Mouse (Mus musculus): ENCODE data around the gene Hsf2bp.

Hsf2bp gene

DNA sequence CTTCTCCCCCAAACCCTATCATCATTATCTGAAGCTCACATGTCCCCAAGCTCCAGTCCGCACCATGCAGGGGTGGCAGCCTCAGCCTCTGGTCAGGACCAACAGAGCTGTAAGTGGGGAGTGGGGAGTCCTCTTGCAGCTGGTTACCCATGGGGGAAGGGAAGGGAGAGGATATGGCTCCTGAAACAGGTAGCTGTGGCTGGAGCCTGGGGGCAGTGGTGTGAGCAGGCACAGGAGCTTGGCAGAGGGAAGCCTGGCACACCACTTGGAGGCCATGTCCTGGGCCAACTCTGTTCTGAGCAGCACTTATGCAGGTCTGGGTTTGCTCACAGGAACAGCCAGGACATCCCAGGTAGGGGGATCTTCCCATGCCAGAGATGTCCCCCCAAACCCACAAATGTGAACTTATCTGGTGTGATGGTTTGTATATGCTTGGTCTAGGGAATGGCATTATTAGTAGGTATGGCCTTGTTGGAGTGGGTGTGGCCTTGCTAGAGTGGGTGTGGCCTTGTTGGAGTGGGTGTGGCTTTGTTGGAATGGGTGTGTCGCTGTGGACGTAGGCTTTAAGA lies 133.4 kb downstream of the Hsf2bp start:
- peak in 1 of 2 experiments; percentile 49 for DNase-seq

DNA sequence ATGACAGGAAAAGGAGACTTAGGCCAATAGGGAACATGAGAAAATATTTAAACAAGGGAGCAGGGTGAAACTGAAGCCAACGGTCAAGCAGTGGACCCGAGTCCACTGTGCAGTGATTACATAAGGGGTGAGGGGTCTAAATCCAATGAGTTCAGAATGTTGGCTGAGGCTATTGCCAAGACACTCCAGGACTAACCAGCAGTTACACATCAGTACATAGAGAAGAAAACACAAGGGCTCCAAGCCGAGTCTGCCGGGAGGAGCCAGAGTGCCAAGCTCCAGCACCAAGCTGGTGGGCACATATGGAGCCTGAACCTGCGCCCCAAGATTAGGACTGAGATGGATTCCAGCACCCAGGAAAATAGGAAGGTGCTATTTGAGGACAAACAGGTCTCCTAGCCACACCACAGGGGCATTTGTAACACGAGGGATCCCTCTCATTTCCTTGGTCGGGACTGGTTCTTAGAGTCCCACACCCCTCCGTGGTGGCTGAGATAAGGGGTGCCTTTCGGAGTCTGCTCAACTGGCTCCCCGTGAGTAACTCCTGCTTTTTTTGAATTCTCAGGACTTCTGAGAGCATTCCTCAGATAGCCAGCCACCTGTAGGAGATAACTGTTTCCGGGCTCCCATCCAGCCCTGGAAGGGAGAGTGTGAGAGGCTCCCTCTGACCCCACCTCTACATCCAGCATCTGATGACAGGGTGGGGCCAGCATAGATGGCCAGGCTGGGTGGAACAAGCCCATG lies 134.5 kb downstream of the Hsf2bp start:
- DNase-seq = peak; percentile 83 to 94

DNA sequence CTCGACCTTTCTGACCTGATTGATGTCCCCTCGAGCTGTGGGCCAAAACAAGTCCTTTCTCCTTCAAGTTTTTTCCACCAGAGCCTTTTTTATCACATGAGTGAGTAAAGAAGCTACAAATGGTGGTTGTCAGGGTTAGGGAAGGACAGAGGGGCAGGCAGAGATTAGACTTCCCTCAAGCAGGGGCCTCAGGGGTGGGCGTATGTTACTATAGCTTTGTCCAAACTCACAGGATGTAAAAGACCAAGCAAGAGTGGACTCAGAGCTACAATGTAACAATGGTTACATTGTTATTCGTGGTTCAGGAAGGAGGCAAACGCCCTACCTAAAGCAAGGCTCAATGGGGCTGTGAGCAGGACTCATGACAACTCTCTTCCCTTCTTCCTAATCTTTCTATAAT lies 137.2 kb downstream of the Hsf2bp start:
- no peak for DNase-seq

DNA sequence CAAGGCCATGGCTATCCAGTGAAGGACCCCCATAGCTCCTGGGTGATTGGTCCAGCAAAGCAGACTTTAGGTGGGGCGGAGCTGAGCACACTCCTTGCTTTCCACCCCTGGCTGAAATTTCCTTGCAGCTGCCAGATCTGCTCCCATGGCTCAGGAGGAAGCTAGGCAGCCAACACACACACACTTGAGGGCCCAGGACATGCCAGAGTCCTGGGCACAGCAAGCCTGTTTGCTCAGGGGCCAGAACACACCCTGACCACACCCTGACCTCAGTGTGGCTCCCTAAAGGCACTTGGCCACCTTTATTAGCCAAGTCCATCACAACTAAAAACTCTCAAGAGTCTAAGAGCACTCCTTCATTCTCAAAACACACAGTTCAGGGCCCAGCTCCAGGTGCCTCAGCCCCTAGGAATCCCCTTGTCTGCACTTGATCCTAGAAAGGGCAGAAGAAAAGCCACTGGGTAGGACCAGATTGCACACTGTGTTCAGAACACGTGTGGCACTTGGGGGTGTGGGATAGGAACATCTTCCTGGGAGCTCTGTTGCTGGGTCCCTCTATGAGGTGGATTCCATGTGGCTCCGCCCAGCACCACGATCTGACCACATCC lies 138.9 kb downstream of the Hsf2bp start:
- no peak for DNase-seq

DNA sequence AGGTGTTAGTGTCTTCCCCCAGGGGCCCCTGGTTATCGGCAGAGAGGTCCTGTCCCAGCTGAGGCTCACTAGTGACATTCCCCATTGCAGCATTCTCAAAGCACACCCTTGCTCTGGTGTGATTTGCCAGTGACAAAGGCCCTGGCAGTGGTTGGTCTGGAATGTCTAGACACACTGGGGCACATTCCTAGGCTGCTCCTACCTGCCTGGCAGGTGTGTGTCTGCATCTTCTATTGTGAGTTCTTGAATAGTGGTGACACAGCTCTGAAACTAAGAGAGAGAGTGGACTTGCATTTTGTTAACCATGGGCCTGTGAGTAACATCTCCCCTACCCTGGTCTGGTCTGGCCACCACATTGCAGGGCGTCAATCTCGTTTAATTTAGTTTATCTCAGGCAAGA lies 139.4 kb downstream of the Hsf2bp start:
- DNase-seq = no peak

DNA sequence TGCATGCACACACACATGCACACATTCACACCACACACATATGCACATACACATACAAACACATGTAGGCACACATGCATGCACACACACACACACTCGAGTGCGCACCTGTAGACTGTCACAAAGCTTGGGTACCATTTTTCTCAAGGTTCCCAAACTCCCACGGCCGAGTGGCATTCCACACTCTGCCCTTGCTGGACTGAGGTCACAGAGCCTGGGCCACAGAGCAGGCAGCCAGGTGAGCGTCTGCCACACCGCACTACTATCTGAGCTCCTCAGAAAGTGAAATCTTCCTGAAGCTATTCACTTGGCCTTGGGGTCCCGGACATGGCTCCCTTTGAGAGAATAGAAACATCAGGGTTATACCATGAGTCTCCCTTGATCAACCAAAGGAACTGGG lies 139.8 kb downstream of the Hsf2bp start:
- DNase-seq = no peak
